Comparison of ENCODE assay signal across 1 mouse cellular context in the genomic region with DNA sequence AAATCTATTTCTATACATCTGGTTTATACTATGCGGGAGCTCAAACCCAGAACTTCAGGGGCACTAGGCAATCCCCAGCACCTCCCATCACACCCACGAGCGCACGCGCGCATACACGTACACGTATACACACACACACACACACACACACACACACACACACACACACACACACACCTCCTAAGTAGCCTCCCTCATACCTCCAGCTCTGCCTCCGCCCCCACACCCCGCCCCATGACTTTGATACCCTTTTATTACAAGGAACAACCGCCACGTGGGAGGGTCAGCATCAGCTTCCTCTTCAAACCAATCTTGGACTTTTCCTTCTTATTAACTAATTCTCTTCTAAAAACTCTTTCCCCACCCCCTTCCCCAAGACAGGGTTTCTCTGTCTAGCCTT.
TF ChIP-seq lines count a peak whose summit lies in the region.

No protein-coding gene starts in this region.

TF ChIP-seq in ES-E14, 5 proteins besides CTCF, POLR2A, EP300 and RAD21:
- no peak for TF ChIP-seq MAFK (IDR thresholded peaks at IDR 0.05; ENCODE audit: insufficient read depth, low read depth, low read length)
- TF ChIP-seq CHD2 (IDR thresholded peaks at IDR 0.05; ENCODE audit: low read depth, low read length), result no peak
- no peak for TF ChIP-seq ZC3H11A (IDR thresholded peaks at IDR 0.05; ENCODE audit: borderline replicate concordance, low read depth, low read length)
- no peak for TF ChIP-seq ZNF384 (IDR thresholded peaks at IDR 0.05; ENCODE audit: low read depth, low read length)
- no peak for TF ChIP-seq HCFC1 (IDR thresholded peaks at IDR 0.05; ENCODE audit: borderline replicate concordance, insufficient read depth, low read length)
TF ChIP-seq in ES-E14: peak in this region for 0.
